Mouse (Mus musculus): ENCODE data around the gene U2surp.

GRCm38 (mm10) chr9:95533817-95534216 lies 22.0 kb upstream of the U2surp start:
- TF ChIP-seq CTCF (conservative IDR thresholded peaks at IDR 0.05; ENCODE audit: insufficient read depth, insufficient read length, low read depth, low read length) (peak; percentile 35; the same call in 1 of the 2 replicates), POLR2A (IDR thresholded peaks at IDR 0.05; ENCODE audit: low read depth, low read length) (no peak)
